Mouse (Mus musculus): ENCODE measurements around the gene Camta1.

GRCm38 (mm10) chr4:151216553-151217292 lies 645.0 kb downstream of the Camta1 start:
- TF ChIP-seq CTCF (IDR thresholded peaks at IDR 0.05; ENCODE audit: low read depth): peak; percentile 46
- no peak for TF ChIP-seq EP300 (IDR thresholded peaks at IDR 0.05; ENCODE audit: low read depth)
